Mouse (Mus musculus) myocyte (in vitro differentiated cells): ENCODE data around the gene Stxbp4.

ENCODE experiments used
- CEBPB ChIP-seq: IDR thresholded peaks from 2 replicates; pipeline ENCODE4 v1.6.1; 2011; ENCODE audit warnings: mild to moderate bottlenecking, moderate library complexity; ENCODE audit not compliant: poor library complexity, insufficient read depth, severe bottlenecking
- E2F4 ChIP-seq: IDR thresholded peaks from one replicate; pipeline ENCODE4 v1.6.1; 2011; ENCODE audit warnings: mild to moderate bottlenecking, control low read depth, moderate library complexity; ENCODE audit not compliant: insufficient read depth
- MAX ChIP-seq: IDR thresholded peaks from one replicate; pipeline ENCODE4 v1.6.1; 2011; ENCODE audit warnings: low read depth, mild to moderate bottlenecking, control low read depth
- MYOD1 ChIP-seq, 3 experiments: IDR thresholded peaks; one replicate each; pipeline ENCODE4 v1.6.1; 2011; ENCODE audit warnings: control low read depth in 2 of 3, low read depth in 2 of 3, mild to moderate bottlenecking in 2 of 3, moderate library complexity in 1 of 3; ENCODE audit not compliant: insufficient read length in 2 of 3, control insufficient read depth in 1 of 3
- MYOG ChIP-seq, 3 experiments: IDR thresholded peaks; one replicate each; pipeline ENCODE4 v1.6.1; 2011; ENCODE audit warnings: control low read depth in 2 of 3, low read depth in 2 of 3, mild to moderate bottlenecking in 2 of 3; ENCODE audit not compliant: insufficient read length in 2 of 3, control insufficient read depth in 1 of 3, insufficient read depth in 1 of 3
- POLR2A ChIP-seq: IDR thresholded peaks from one replicate; pipeline ENCODE4 v1.6.1; 2011; ENCODE audit warnings: low read depth, mild to moderate bottlenecking, control low read depth, moderate library complexity; ENCODE audit not compliant: insufficient read length
- POLR2AphosphoS2 ChIP-seq: IDR thresholded peaks from one replicate; pipeline ENCODE4 v1.6.1; 2011; ENCODE audit warnings: low read depth, control low read depth; ENCODE audit not compliant: insufficient read length
- SRF ChIP-seq: IDR thresholded peaks from one replicate; pipeline ENCODE4 v1.6.1; 2011; ENCODE audit warnings: low read depth; ENCODE audit not compliant: control insufficient read depth, insufficient read length
- TCF12 ChIP-seq: IDR thresholded peaks from one replicate; pipeline ENCODE4 v1.6.1; 2011; ENCODE audit warnings: mild to moderate bottlenecking, control low read depth; ENCODE audit not compliant: poor library complexity, insufficient read depth, severe bottlenecking
- TCF3 ChIP-seq: IDR thresholded peaks from one replicate; pipeline ENCODE4 v1.6.1; 2011; ENCODE audit warnings: low read depth, control low read depth; ENCODE audit not compliant: insufficient read length
- USF1 ChIP-seq: IDR thresholded peaks from one replicate; pipeline ENCODE4 v1.6.1; 2011; ENCODE audit warnings: low read depth, mild to moderate bottlenecking, control low read depth, moderate library complexity

DNA sequence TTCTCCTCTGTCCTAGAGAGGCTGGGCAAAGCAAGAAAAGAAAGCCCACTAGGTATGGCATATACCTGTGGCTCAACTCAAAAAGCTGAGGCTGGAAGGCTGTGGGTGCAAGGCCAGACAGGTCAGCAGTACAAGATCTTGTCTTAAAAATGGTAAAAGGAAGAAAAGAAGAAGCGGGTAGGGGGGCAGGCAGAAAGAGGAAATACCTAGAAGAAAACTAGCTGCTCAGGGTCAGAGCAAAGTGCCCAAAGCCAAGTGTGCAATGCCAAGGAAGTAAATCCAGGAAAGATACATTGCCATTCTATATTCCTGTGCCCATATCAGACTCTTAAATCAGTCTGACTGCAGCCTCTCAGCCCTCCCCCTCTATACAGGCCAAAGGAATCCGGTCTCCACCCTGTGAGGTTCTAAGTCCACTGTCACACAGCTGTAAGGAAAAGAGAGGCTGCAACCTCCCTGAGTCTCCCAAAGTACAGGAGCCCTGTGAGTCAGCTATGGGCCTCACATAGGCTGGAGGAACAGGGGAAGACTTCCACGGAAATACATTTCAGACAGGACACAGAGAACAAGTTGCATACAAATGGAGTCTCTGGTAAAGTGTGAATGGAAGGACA, 28.4 kb upstream of the Stxbp4 start:
- TF ChIP-seq POLR2A (no peak), USF1 (no peak), MAX (no peak), POLR2AphosphoS2 (no peak), TCF12 (no peak), CEBPB (no peak), MYOG (IDR thresholded peaks at IDR 0.05; ENCODE audit: control insufficient read depth in 1 of 3, insufficient read depth in 1 of 3, insufficient read length in 2 of 3, low read depth in 2 of 3) (no peak), MYOD1 (IDR thresholded peaks at IDR 0.05; ENCODE audit: control insufficient read depth in 1 of 3, insufficient read length in 2 of 3, low read depth in 2 of 3) (no peak), E2F4 (no peak), SRF (no peak), TCF3 (no peak)
